Mouse (Mus musculus): ENCODE data around the gene Sft2d1.
"Not testable (repeated sequence)": the region's sequence is repeated elsewhere in the genome, so short reads cannot be mapped to it uniquely, and the experiment has no call there.

Gene Sft2d1

GRCm38 (mm10) chr17:8302772-8303438 is 8.0 kb upstream of the Sft2d1 start:
- no peak for DNase-seq (ENCODE audit: low spot score in 2 of 2)

GRCm38 (mm10) chr17:8303671-8304070 is 7.2 kb upstream of the Sft2d1 start:
- DNase-seq (ENCODE audit: low spot score in 2 of 2) = no peak

- DNase-seq (ENCODE audit: low spot score in 2 of 2) = no peak
Measured at GRCm38 (mm10) chr17:8305801-8306200, 5.1 kb upstream of the Sft2d1 start.

GRCm38 (mm10) chr17:8311751-8312150 is 849 bp downstream of the Sft2d1 start:
- peak; percentile 18 to 40 for DNase-seq (ENCODE audit: low spot score in 2 of 2)

- DNase-seq (ENCODE audit: low spot score in 2 of 2) = no peak
Measured at GRCm38 (mm10) chr17:8313976-8314375, 3.1 kb downstream of the Sft2d1 start.

GRCm38 (mm10) chr17:8316251-8316650 is 5.3 kb downstream of the Sft2d1 start:
- no peak for DNase-seq (ENCODE audit: low spot score in 2 of 2)

- DNase-seq (ENCODE audit: low spot score in 2 of 2) = not testable (repeated sequence)
Measured at GRCm38 (mm10) chr17:8326877-8327276, 16.0 kb downstream of the Sft2d1 start.

- no peak for DNase-seq (ENCODE audit: low spot score in 2 of 2)
Measured at GRCm38 (mm10) chr17:8328511-8329174, 17.7 kb downstream of the Sft2d1 start.

GRCm38 (mm10) chr17:8330602-8331001 is 19.7 kb downstream of the Sft2d1 start:
- DNase-seq (ENCODE audit: low spot score in 2 of 2) = no peak

- not testable (repeated sequence) for DNase-seq (ENCODE audit: low spot score in 2 of 2)
Measured at GRCm38 (mm10) chr17:8337159-8337558, 26.3 kb downstream of the Sft2d1 start, which contains the start of gene Prr18. Prr18 (plus strand) TSS chr17:8337459.

GRCm38 (mm10) chr17:8339666-8340374 is 28.9 kb downstream of the Sft2d1 start:
- DNase-seq (ENCODE audit: low spot score in 2 of 2) = no peak

GRCm38 (mm10) chr17:8340407-8341359 is 29.8 kb downstream of the Sft2d1 start:
- DNase-seq (ENCODE audit: low spot score in 2 of 2) = no peak

GRCm38 (mm10) chr17:8341360-8341963 is 30.6 kb downstream of the Sft2d1 start:
- no peak for DNase-seq (ENCODE audit: low spot score in 2 of 2)

GRCm38 (mm10) chr17:8342706-8343105 is 31.8 kb downstream of the Sft2d1 start:
- DNase-seq (ENCODE audit: low spot score in 2 of 2) = no peak

GRCm38 (mm10) chr17:8343416-8343815 is 32.5 kb downstream of the Sft2d1 start:
- DNase-seq (ENCODE audit: low spot score in 2 of 2) = no peak

- no peak for DNase-seq (ENCODE audit: low spot score in 2 of 2)
Measured at GRCm38 (mm10) chr17:8347765-8348285, 36.9 kb downstream of the Sft2d1 start.

GRCm38 (mm10) chr17:8348941-8349340 is 38.0 kb downstream of the Sft2d1 start:
- DNase-seq (ENCODE audit: low spot score in 2 of 2) = no peak

GRCm38 (mm10) chr17:8351088-8351487 is 40.2 kb downstream of the Sft2d1 start:
- no peak for DNase-seq (ENCODE audit: low spot score in 2 of 2)

- no peak for DNase-seq (ENCODE audit: low spot score in 2 of 2)
Measured at GRCm38 (mm10) chr17:8355692-8356091, 44.8 kb downstream of the Sft2d1 start, which contains the start of gene T2. T2 (plus strand) TSS chr17:8355992.

- DNase-seq (ENCODE audit: low spot score in 2 of 2) = no peak
Measured at GRCm38 (mm10) chr17:8357498-8357897, 46.6 kb downstream of the Sft2d1 start.

GRCm38 (mm10) chr17:8360876-8361275 is 50.0 kb downstream of the Sft2d1 start:
- DNase-seq (ENCODE audit: low spot score in 2 of 2) = no peak
